Mouse (Mus musculus) kidney, adult 2 months (tissue): ENCODE measurements around the gene Slc35g3.

Experiments
- CTCF ChIP-seq: fragments of 200-500 bp; conservative IDR thresholded peaks from 2 replicates; pipeline ENCODE4 v1.5.1; 2011; ENCODE audit warnings: low read depth, mild to moderate bottlenecking, control low read depth, low read length, moderate library complexity, mixed read lengths; ENCODE audit not compliant: insufficient read depth, insufficient read length
- POLR2A ChIP-seq: fragments of 200-500 bp; IDR thresholded peaks from one replicate; pipeline ENCODE4 v1.6.1; 2011; ENCODE audit warnings: low read depth, low read length, control low read depth

DNA sequence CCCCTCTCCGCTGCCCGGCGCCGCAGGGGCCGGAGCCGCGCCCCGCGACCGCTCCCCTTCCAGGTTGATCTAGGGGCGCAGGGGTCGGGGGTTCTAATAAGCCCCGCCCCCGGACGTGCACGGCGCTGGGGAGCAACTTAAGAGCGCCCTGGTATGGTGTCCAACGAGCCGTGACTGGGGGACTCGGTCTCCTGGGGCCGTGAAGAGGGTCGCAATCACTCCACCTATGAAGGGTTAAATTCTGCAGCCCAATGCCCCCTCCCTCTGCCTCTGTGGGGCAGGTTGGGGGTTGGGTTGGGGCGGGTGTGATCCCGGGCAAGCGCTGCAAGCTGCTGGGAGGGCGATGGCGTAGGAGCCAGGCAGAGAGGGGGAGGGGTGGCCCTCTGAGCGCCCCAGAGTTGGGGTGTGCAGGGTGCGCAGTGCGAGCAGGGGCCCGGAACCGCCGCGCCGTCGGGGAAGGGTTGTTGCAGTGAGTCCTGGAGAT, 4.4 kb upstream of the Slc35g3 start:
- TF ChIP-seq CTCF (no peak), POLR2A (no peak)
